Mouse (Mus musculus) heart, postnatal 0 days (tissue): Measurements from ENCODE around the gene Glb1. TPM values are rescaled to one million over a fixed set of nuclear protein-coding genes. Genes with fewer than 3 reads are reported as not detected.

ENCODE experiments used
- ATAC-seq: fragments of 200-750 bp; cut with Nextera tagmentation; 2 replicates; pipeline ENCODE4 v1.8.0; 2017; ENCODE audit warnings: low read depth, moderate number of reproducible peaks, moderate library complexity; ENCODE audit not compliant: insufficient read depth
- DNase-seq: peaks from one replicate; pipeline ENCODE4 v3.0.0-alpha.2; 2016; ENCODE audit warnings: low spot score
- H3K27ac ChIP-seq: fragments of 300-500 bp; sonication (generic); 2 replicates; pipeline ENCODE4 v1.5.1; 2014; ENCODE audit warnings: low read depth, mild to moderate bottlenecking
- H3K27me3 ChIP-seq: fragments of 300-500 bp; sonication (generic); 2 replicates; pipeline ENCODE4 v1.6.1; 2014; ENCODE audit warnings: low read length, mixed read lengths; ENCODE audit not compliant: control insufficient read depth, insufficient read depth
- H3K36me3 ChIP-seq: fragments of 300-500 bp; sonication (generic); replicated peaks from 2 replicates; pipeline ENCODE4 v1.6.1; 2014; ENCODE audit warnings: low read length, mixed read lengths; ENCODE audit not compliant: control insufficient read depth, insufficient read depth
- H3K4me1 ChIP-seq: fragments of 300-500 bp; sonication (generic); 2 replicates; pipeline ENCODE4 v1.6.1; 2014; ENCODE audit warnings: antibody characterized with exemption; ENCODE audit not compliant: control insufficient read depth, insufficient read depth
- H3K4me2 ChIP-seq: fragments of 300-500 bp; sonication (generic); 2 replicates; pipeline ENCODE4 v1.6.1; 2014; ENCODE audit warnings: low read depth, mild to moderate bottlenecking, low read length, moderate library complexity
- H3K4me3 ChIP-seq: fragments of 300-500 bp; sonication (generic); 2 replicates; pipeline ENCODE4 v1.5.1; 2014; ENCODE audit warnings: low read depth, low read length
- H3K9ac ChIP-seq: fragments of 300-500 bp; sonication (generic); replicated peaks from 2 replicates; pipeline ENCODE4 v1.6.1; 2014; ENCODE audit warnings: low read depth, low read length, mixed read lengths
- H3K9me3 ChIP-seq: fragments of 300-500 bp; sonication (generic); replicated peaks from 2 replicates; pipeline ENCODE4 v1.6.1; 2016; ENCODE audit warnings: low read length; ENCODE audit not compliant: control insufficient read depth
- CTCF ChIP-seq: IDR thresholded peaks from 2 replicates; pipeline ENCODE4 v1.5.1; 2016; ENCODE audit warnings: antibody characterized with exemption, control low read depth, low read depth
- EP300 ChIP-seq: IDR thresholded peaks from 2 replicates; pipeline ENCODE4 v1.6.1; 2016; ENCODE audit warnings: antibody characterized with exemption, low read depth
- WGBS: fragments of 180-500 bp; shearing (Covaris S2); extraction: QIAGEN DNeasy Blood & Tissue Kit; methylation state at CpG from one replicate; pipeline ENCODE4 v1.1.7; 2014; 5-methylcytosine and 5-hydroxymethylcytosine counted together
- polyA plus RNA-seq: library from polyadenylated mRNA; unstranded; fragments of >200 nt; fragmentation: Nextera tagmentation; extraction: Ambion mirVana; gene quantifications from 2 replicates; pipeline ENCODE4 v1.2.1, GENCODE M21; 2015
- total RNA-seq: library from RNA; depleted of rRNA; stranded (reverse); fragments of >200 nt; gene quantifications from 2 replicates; pipeline ENCODE4 v1.2.3, GENCODE M21; 2014; ENCODE audit warnings: low replicate concordance

The Glb1 gene
- total and polyA plus RNA-seq, 2 experiments from 2014 or later: 22.8 to 29.8 TPM

GRCm38 (mm10) chr9:114420443-114420842 lies 19.6 kb downstream of the Glb1 start:
- no peak for ATAC-seq
- H3K4me2 ChIP-seq: no peak overlapping the region
- 72% methylated on average over 8 of the region's 8 CpGs for WGBS

GRCm38 (mm10) chr9:114421045-114421444 lies 20.2 kb downstream of the Glb1 start:
- WGBS: 63% methylated on average over 3 of the region's 3 CpGs
- Histone ChIP-seq H3K4me2 (no peak overlapping the region), H3K27ac (no peak overlapping the region), H3K4me3 (no peak overlapping the region), H3K27me3 (no peaks in the 10 kb centered on the region), H3K4me1 (no peaks in the 10 kb centered on the region), H3K9ac (no peak overlapping the region), H3K9me3 (0 out of 2 replicates have a peak, but pooled peaks cover 6% of the 10 kb centered on the region), H3K36me3 (peaks cover 16% of the 10 kb centered on the region)
- no peak for DNase-seq
- ATAC-seq: no peak
- TF ChIP-seq CTCF (no peak), EP300 (no peak)

More at GRCm38 (mm10) chr9:114420443-114420842, 19.6 kb downstream of the Glb1 start:
- Histone ChIP-seq H3K36me3 (peaks cover 10% of the 10 kb centered on the region), H3K9ac (no peak overlapping the region), H3K27me3 (no peaks in the 10 kb centered on the region), H3K4me1 (no peaks in the 10 kb centered on the region), H3K9me3 (0 out of 2 replicates have a peak, but pooled peaks cover 2% of the 10 kb centered on the region), H3K4me3 (no peak overlapping the region), H3K27ac (no peak overlapping the region)
- TF ChIP-seq EP300: no peak
- no peak for TF ChIP-seq CTCF
- DNase-seq: no peak

- no peak for DNase-seq
- no peak for ATAC-seq
- 0 out of 2 replicates have a peak, but pooled peaks cover 6% of the 10 kb centered on the region for H3K9me3 ChIP-seq
- TF ChIP-seq EP300: no peak
- no peak for TF ChIP-seq CTCF
- no peaks in the 10 kb centered on the region for H3K27me3 ChIP-seq
- WGBS: 90% methylated on average over 7 of the region's 7 CpGs
- peaks cover 20% of the 10 kb centered on the region for H3K36me3 ChIP-seq
- no peak overlapping the region for H3K4me2 ChIP-seq
- no peak overlapping the region for H3K27ac ChIP-seq
- no peak overlapping the region for H3K4me3 ChIP-seq
- H3K9ac ChIP-seq: no peak overlapping the region
- H3K4me1 ChIP-seq: no peaks in the 10 kb centered on the region
Measured at GRCm38 (mm10) chr9:114421797-114422196, 20.9 kb downstream of the Glb1 start.

GRCm38 (mm10) chr9:114425576-114425975 lies 24.7 kb downstream of the Glb1 start:
- H3K36me3 ChIP-seq: peaks cover 21% of the 10 kb centered on the region
- no peaks in the 10 kb centered on the region for H3K27me3 ChIP-seq
- 88% methylated on average over 5 of the region's 5 CpGs for WGBS
- H3K4me3 ChIP-seq: no peak overlapping the region
- H3K9ac ChIP-seq: no peak overlapping the region
- H3K4me2 ChIP-seq: no peak overlapping the region
- no peak overlapping the region for H3K27ac ChIP-seq
- no peak for ATAC-seq
- 0 out of 2 replicates have a peak, but pooled peaks cover 6% of the 10 kb centered on the region for H3K9me3 ChIP-seq
- DNase-seq: no peak
- no peak for TF ChIP-seq EP300
- TF ChIP-seq CTCF: no peak
- no peaks in the 10 kb centered on the region for H3K4me1 ChIP-seq

GRCm38 (mm10) chr9:114426201-114426600 lies 25.3 kb downstream of the Glb1 start:
- DNase-seq: no peak
- Histone ChIP-seq H3K4me2 (no peak overlapping the region), H3K27me3 (no peaks in the 10 kb centered on the region), H3K9ac (no peak overlapping the region), H3K27ac (no peak overlapping the region), H3K4me1 (no peaks in the 10 kb centered on the region), H3K9me3 (0 out of 2 replicates have a peak, but pooled peaks cover 6% of the 10 kb centered on the region), H3K36me3 (peaks cover 22% of the 10 kb centered on the region), H3K4me3 (no peak overlapping the region)
- TF ChIP-seq CTCF (no peak), EP300 (no peak)
- WGBS: 65% methylated on average over 5 of the region's 5 CpGs
- no peak for ATAC-seq

- Histone ChIP-seq H3K4me3 (no peak overlapping the region), H3K4me2 (no peak overlapping the region), H3K36me3 (peaks cover 26% of the 10 kb centered on the region), H3K9ac (no peak overlapping the region), H3K27ac (no peak overlapping the region), H3K9me3 (0 out of 2 replicates have a peak, but pooled peaks cover 6% of the 10 kb centered on the region), H3K4me1 (no peaks in the 10 kb centered on the region), H3K27me3 (no peaks in the 10 kb centered on the region)
- ATAC-seq (no peak), DNase-seq (no peak)
- TF ChIP-seq CTCF: no peak
- no peak for TF ChIP-seq EP300
- 90% methylated on average over 8 of the region's 8 CpGs for whole genome bisulfite sequencing
Measured at GRCm38 (mm10) chr9:114427425-114427824, 26.5 kb downstream of the Glb1 start.
